Mouse (Mus musculus): Measurements from ENCODE around the gene Zfp385b.
A peak's percentile ranks its signal among the peaks of the same experiment; 100 is the strongest.

The Zfp385b gene

GRCm38 (mm10) chr2:77586581-77587360 is 232.7 kb downstream of the Zfp385b start:
- no peak for DNase-seq

DNA sequence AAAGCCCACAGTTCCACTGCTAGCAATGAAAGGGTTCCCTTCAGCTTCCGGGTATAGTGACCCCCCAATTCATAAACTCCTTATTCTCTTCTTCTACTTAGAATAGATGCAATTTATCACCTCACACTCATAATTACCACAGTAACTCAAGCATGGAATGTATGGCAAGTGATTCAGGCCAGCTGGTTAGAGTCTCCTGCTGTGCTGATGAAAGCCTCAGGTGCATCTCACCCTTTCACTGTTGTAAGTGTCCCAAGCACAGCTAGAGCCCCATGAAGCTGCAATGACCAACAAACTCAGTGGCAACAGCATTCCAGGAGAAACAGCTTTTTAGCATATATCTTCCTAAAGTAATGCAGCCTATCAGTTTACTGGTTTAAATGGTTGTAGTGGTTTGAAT is 235.9 kb downstream of the Zfp385b start:
- DNase-seq, result peak; percentile 46 to 67

GRCm38 (mm10) chr2:77576571-77576970 is 242.9 kb downstream of the Zfp385b start:
- no peak for DNase-seq

- DNase-seq, result no peak
These were observed 251.7 kb downstream of the Zfp385b start for GRCm38 (mm10) chr2:77567528-77568435.

- no peak for DNase-seq
These were observed 255.7 kb downstream of the Zfp385b start for GRCm38 (mm10) chr2:77563706-77564105.

GRCm38 (mm10) chr2:77561941-77562340 is 257.5 kb downstream of the Zfp385b start:
- DNase-seq, result no peak

DNA sequence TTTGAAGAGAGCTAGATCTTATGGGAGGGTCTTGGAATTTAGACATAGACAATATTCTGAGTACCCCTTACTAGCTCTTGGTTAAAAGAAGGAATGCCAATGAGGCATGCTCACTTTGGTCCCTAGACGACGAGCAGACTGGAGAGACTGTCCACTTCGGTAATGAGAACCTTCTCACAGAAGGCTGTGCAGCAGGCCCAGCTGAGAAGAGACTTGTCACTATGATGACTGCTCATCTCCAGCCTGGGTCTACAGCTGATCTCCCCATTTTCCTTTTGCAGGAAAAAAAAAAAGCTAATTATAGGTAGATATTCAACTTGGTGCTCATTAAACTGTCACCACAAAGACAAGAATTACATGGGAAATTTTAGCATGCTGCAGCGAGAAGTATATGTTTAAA is 262.5 kb downstream of the Zfp385b start:
- DNase-seq, result no peak

DNA sequence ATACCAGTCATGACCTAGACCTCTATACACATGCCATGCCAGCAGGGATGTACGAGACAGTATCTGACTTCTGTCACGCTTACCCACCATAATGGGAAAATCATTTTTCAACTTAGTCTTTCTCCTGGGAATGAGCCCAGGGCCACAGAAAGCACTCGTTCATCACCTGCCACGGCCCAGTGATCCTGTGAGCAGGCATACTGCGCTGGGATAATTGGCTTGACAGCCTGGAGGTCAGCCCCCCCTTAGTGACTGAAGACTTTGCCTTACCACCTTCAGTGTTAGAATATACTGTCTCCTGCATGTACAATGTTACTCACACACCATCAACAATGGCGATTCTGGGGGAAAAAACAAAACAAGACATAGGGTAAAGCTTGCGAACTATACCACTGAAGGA is 263.5 kb downstream of the Zfp385b start:
- peak in 1 of 2 experiments; percentile 17 for DNase-seq

GRCm38 (mm10) chr2:77552675-77553074 is 266.8 kb downstream of the Zfp385b start:
- DNase-seq, result peak in 1 of 2 experiments; percentile 41

- DNase-seq, result no peak
These were observed 276.1 kb downstream of the Zfp385b start for GRCm38 (mm10) chr2:77543388-77543787.

DNA sequence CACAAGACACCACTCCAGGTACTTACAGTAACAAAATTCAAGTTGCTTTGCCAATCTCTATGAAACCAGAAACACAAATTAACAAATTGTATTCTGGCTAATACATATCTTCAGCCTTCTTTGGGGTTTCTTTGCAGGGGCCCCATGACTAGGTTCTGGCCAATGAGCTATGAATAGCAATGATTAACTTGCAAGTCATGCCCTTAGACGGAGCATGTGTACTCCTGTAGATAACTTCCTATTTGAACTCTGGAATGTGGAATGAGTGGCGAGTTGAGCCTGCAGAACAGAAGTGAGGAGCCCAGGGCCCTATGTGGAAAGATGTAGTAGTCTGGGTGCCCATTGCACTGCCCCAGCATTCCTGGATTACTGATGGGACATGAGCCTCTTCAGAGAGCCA is 276.8 kb downstream of the Zfp385b start:
- DNase-seq, result no peak

DNA sequence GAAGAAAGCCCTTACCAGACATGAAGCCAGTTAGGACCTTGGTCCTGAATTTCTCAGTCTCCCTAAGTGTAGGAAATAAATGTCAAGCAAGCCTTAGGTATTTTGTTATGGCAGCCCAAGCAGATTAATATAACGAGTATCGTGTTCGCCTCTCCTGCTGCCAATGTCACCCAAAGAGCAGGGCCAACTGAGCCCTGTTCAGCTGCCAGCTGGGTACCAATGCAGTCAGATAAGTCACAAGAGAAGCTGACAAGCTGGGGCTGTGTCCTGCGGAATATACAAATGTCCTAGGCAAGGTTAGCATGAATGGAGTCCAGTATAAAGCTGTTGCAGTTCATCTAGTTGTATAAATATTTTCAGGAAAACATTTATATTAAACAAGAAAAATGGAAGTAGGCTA is 277.8 kb downstream of the Zfp385b start:
- peak in 1 of 2 experiments; percentile 33 for DNase-seq

DNA sequence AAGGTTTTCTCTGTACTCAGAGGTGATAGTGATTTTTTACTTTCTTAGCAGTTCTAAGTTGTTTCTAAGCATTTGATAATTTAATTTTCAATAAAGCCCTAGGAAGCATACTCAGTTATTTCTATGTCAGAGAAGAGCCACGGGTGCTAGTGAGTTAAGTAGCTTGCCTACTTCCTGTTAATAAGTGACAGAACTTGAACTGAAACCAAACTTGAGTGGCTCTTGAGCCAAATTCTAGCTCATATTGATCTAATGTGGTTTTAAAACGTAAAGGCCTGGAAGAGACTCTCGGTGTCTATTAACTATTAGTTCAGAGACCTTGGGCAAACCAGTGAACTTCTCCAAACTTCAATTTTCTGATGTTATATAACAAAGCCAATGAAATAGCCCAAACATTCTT is 278.6 kb downstream of the Zfp385b start:
- no peak for DNase-seq

DNA sequence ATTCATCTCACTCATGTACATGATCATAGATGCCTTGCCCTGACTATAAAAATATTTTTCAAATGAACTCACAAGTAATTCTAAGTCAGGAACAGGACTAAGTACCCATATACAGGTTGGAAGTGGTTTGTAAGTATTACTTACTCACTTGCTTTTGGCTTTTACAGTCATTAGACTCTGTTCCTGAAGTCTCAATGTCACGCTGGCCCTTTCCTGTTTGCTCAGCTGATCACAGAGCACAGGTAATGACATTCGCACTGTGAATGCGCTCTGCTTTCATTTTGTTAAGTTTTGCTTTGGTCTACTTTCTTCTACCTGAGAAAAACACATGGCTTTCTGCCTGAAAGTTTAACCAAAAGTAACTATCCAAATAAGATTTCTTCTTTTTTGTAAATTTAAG is 282.9 kb downstream of the Zfp385b start:
- DNase-seq, result no peak

DNA sequence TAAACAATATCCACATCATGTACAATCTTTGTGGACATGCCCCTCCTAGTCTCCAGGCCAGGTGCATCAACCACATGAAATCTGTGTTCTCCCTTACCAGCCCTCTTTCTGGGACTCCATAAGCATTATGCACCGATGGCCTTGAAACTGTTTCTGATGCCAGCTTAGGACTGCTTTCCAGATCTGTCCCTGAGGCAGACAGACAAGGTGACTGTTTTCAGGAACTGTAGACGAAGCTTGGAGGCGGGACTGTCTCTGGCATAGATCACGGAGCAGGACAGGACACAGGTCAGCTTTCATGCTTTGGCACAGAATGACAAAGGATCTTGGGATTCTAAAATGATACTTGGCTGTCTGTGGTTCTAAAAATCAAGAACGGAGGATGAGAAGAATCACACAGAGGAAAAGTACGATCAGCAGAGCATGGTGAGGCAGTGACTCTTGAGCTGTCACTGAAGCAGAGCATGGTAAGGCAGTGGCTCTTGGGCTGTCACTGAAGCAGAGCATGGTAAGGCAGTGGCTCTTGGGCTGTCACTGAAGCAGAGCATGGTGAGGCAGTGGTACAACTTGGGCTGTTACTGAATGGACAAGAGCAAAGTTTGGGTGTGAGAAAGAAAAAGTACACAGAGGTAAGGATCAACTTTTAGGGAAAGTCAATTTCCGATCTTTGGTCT is 291.2 kb downstream of the Zfp385b start:
- no peak for DNase-seq

- no peak for DNase-seq
These were observed 291.8 kb downstream of the Zfp385b start for GRCm38 (mm10) chr2:77527616-77528015.

- no peak for DNase-seq
These were observed 292.6 kb downstream of the Zfp385b start for GRCm38 (mm10) chr2:77526803-77527202.

- no peak for DNase-seq
These were observed 293.1 kb downstream of the Zfp385b start for GRCm38 (mm10) chr2:77526301-77526700.

GRCm38 (mm10) chr2:77522223-77522622 is 297.2 kb downstream of the Zfp385b start:
- no peak for DNase-seq

GRCm38 (mm10) chr2:77519341-77519740 is 300.1 kb downstream of the Zfp385b start:
- peak in 1 of 2 experiments; percentile 23 for DNase-seq

DNA sequence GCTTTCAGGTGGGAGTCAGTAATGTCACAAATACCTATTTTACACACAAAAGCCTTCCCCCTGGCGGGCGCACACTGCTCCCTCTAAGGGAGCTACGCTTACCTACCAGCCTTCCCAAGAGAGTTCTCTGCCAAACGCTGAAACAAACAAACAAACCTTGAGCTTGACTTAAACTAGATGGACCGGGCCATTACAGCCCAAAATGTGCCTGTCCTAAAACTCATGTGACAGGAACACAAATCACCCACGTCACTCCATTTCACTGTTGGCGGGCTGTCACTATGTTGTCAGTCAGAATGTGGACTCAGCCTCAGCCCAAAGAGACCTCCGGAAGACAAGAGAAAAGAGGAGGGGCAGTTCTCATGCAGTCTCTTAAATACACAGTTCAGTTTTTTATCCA is 300.7 kb downstream of the Zfp385b start:
- DNase-seq, result no peak

DNA sequence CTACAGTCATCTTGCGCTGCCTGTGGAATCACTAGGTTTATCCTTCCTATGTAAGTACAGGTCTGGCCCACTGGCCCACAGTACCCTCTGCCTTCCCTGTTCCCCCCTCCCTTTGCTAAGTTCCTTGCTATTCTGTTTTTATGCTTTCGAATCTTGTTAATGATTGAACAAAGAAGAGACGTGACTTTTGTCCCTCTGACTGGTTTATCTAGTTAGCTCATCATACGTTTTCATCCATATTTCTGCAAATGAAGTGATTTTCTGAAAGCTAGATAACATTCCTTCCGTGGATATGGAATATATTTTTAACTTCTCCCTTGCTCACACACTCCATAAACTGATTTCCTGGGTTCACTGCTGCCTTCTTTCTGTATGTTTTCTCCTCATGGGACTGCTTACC is 302.8 kb downstream of the Zfp385b start:
- no peak for DNase-seq

GRCm38 (mm10) chr2:77515654-77516053 is 303.8 kb downstream of the Zfp385b start:
- peak in 1 of 2 experiments; percentile 30 for DNase-seq

Data from cerebellum, postnatal 25 days (tissue).